Mouse (Mus musculus) testis, adult 2 months (tissue): ENCODE results near the gene Cul7.

Experiments
- CTCF ChIP-seq: fragments of 200-500 bp; IDR thresholded peaks from 2 replicates; pipeline ENCODE4 v1.5.1; 2012; ENCODE audit warnings: low read depth, mild to moderate bottlenecking, inconsistent platforms, low read length, moderate library complexity; ENCODE audit not compliant: control insufficient read depth, insufficient read depth, insufficient replicate concordance
- POLR2A ChIP-seq: fragments of 200-500 bp; IDR thresholded peaks from 2 replicates; pipeline ENCODE4 v1.6.1; 2012; ENCODE audit warnings: low read depth, mild to moderate bottlenecking, inconsistent platforms, low read length, moderate library complexity; ENCODE audit not compliant: control insufficient read depth

- no peak for TF ChIP-seq POLR2A
- no peak for TF ChIP-seq CTCF
These were observed 19.8 kb downstream of the Cul7 start for GRCm38 (mm10) chr17:46669911-46670310.
